Mouse (Mus musculus): ENCODE data around the gene Rabep1. TPM values are rescaled to one million over a fixed set of nuclear protein-coding genes. Genes with fewer than 3 reads are reported as not detected.
"Not testable (repeated sequence)": the region's sequence is repeated elsewhere in the genome, so short reads cannot be mapped to it uniquely, and the experiment has no call there.

The Rabep1 gene
- polyA plus RNA-seq, 1 experiment from 2014 or later = 39.6 TPM

DNA sequence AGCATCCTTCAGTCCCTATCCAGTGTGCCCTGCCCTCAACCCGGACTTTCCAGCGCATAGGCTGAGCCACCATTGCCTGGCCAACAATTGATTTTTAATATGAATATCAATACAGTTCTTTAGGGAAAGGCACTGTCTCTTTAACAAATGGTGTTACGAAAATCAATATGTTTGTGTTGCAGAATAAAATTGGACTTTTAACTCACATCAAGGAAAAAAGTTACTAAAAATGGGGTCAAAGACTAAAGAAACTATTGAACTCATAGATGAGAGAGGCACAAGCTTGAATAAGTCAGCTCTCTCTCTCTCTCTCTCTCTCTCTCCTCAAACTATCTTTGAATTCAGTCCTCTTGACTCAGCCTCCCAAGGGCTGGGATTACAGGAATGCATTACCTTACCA, 7.5 kb upstream of the Rabep1 start:
- H3K4me1 ChIP-seq = no peaks in the 10 kb centered on the region
- 91% methylated on average over 3 of the region's 3 CpGs for WGBS
- H3K36me3 ChIP-seq (replicated peaks) = no peaks in the 10 kb centered on the region
- DNase-seq (ENCODE audit: low spot score) = no peak
- no peak overlapping the region for H3K27ac ChIP-seq (replicated peaks)
- H3K4me3 ChIP-seq = no peak overlapping the region
- H3K27me3 ChIP-seq (replicated peaks; ENCODE audit: low read depth, poor library complexity, severe bottlenecking) = no peaks in the 10 kb centered on the region
- H3K9me3 ChIP-seq = no peaks in the 10 kb centered on the region; the same call in 1 of the 2 replicates

DNA sequence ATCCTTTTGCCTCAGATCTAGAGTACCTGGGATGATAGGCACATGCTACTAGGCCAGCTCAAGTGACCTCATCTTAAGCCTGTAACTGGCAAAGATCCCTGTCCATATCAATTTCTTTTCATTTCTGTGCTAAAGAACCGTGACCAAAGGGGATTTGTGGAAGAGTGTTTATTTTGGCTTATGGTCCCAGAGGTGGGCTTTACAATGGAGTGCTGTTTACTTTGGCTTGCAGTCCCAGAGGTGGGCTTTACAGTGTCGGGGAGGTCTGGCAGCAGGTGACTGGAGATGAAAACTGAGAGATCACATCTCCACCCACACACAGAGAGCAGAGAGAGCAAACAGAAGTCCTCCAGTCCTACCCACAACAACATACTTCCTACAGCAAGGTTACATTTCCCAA, 6.0 kb upstream of the Rabep1 start:
- H3K27me3 ChIP-seq (replicated peaks; ENCODE audit: low read depth, poor library complexity, severe bottlenecking) = no peaks in the 10 kb centered on the region
- H3K4me1 ChIP-seq = peaks cover 2% of the 10 kb centered on the region
- H3K4me3 ChIP-seq = no peak overlapping the region
- no peaks in the 10 kb centered on the region for H3K36me3 ChIP-seq (replicated peaks)
- 46% methylated on average over 2 of the region's 2 CpGs for WGBS
- no peak overlapping the region for H3K27ac ChIP-seq (replicated peaks)
- DNase-seq (ENCODE audit: low spot score) = no peak
- H3K9me3 ChIP-seq = no peaks in the 10 kb centered on the region

DNA sequence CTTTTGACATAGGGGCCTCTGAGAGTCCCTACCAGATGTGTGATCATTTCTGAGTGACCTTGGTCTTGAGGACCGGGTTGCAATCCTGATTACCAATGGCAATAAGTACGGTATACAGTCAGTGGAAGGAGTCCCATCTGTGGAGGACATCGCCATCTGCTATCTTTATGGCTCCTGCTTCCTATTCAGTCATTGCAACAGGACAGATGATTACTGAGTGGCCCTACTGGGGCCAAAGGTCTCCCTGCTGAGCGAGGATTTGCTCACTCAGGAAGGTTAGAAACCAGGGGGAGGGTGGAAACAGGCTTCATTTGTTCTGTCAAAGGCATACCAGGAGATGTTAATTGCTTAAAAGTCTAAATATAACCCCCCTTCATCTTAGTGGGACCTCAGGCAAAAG, 1.6 kb upstream of the Rabep1 start:
- WGBS = 50% methylated on average over 4 of the region's 4 CpGs
- no peaks in the 10 kb centered on the region for H3K27me3 ChIP-seq (replicated peaks; ENCODE audit: low read depth, poor library complexity, severe bottlenecking)
- H3K4me3 ChIP-seq = no peak overlapping the region
- DNase-seq (ENCODE audit: low spot score) = no peak
- H3K36me3 ChIP-seq (replicated peaks) = no peaks in the 10 kb centered on the region
- H3K27ac ChIP-seq (replicated peaks) = no peak overlapping the region
- no peaks in the 10 kb centered on the region for H3K9me3 ChIP-seq
- H3K4me1 ChIP-seq = peaks cover 26% of the 10 kb centered on the region

DNA sequence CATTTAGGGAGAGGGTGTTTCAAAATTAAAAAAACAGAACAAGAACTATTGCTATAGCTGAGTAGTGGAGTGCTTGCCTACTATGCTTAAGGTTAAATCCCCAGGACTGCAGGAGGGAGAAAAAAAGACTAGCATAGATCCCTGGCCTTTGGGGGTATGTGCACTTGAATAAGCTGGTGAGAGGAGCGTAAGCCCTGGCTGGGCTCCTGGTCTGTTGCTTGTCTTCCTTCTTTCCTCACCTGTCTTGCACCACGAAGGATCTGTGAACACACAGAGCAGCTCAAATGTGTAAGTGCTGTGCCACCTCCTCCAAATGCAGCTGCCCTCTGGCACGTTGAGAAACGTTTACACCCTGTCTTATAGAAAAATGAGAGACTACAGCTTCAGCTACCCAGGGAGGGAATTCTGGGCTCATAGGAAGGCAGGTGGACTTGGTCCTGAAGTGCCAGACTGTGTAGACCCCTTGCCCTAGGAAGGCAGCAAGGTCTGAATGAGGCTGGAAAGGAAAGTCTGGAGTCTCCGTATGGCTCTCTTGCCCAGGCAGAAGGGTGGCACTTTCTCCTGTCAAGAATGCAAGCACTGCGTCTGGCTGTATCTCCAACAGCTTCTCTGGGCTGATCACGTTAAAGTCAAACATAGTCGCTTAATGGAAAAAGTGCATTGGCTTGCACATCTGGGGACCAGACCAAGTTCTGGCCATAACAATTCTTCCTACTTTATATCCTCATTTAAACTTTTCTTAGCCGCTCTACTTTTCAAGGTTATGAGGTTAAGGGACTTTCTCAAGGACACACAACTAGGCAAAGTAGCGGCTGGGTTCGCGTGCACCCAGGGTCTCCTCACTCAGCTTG, 652 bp upstream of the Rabep1 start:
- H3K27ac ChIP-seq (replicated peaks) = peak overlapping the region; percentile 95
- no peaks in the 10 kb centered on the region for H3K9me3 ChIP-seq
- H3K4me1 ChIP-seq = peaks cover 26% of the 10 kb centered on the region
- H3K4me3 ChIP-seq = peak overlapping the region; percentile 99
- DNase-seq (ENCODE audit: low spot score) = peak; percentile 19
- no peaks in the 10 kb centered on the region for H3K36me3 ChIP-seq (replicated peaks)
- 18% methylated on average over 12 of the region's 12 CpGs for WGBS
- H3K27me3 ChIP-seq (replicated peaks; ENCODE audit: low read depth, poor library complexity, severe bottlenecking) = no peaks in the 10 kb centered on the region

DNA sequence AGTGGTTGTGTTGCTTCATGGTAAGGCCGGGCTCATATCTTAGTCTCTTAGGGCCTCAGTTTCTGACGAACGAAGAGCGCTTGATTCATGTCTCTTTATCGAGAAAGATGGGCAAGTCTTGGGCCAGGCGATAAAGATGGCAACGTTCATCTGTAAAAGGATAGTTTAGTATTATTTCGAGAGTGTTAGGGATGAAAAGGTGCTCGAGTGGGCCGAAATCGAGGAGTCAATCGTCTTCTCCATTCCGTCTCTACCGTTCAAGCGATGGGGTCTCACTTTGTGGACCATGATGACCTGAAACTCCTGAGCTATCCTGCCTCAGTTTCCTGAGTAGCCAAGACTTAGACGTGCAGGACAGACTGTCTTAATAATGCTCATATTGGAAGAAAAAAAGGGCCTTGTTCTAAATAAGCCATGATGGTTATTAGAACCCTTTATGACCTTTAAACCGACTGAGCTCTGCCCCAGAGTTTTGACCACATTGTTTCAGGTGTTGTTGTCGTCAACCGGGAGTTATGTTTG, 940 bp downstream of the Rabep1 start:
- Histone ChIP-seq H3K27me3 (replicated peaks; ENCODE audit: low read depth, poor library complexity, severe bottlenecking) (no peaks in the 10 kb centered on the region), H3K4me1 (peaks cover 26% of the 10 kb centered on the region), H3K27ac (replicated peaks) (peak overlapping the region; percentile 95), H3K36me3 (replicated peaks) (no peaks in the 10 kb centered on the region), H3K4me3 (peak overlapping the region; percentile 99), H3K9me3 (no peaks in the 10 kb centered on the region)
- DNase-seq (ENCODE audit: low spot score) = no peak
- 6% methylated on average over 19 of the region's 19 CpGs for WGBS

DNA sequence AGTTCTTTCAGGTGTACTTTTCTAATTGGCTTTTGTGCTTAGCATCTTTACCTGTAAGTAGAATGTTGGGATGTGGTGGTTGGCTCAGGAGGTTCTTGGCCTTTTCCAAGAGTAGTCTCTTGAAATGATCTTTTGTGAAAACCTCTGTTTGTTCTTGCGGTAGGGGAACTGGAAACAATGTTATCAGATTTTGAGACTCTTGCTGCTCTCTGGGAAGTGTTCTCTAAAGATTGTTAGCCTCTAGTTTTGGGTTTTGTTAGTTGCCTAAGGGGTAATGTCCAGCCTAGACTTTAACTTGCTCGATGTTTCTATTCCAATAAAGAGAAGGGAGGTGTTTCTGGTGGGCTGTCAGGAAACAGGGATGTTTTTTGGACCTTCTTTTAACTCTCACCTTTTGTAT, 1.5 kb downstream of the Rabep1 start:
- H3K36me3 ChIP-seq (replicated peaks) = no peaks in the 10 kb centered on the region
- peak overlapping the region; percentile 99 for H3K4me3 ChIP-seq
- WGBS = 51% methylated on average over 2 of the region's 2 CpGs
- DNase-seq (ENCODE audit: low spot score) = no peak
- no peak overlapping the region for H3K27ac ChIP-seq (replicated peaks)
- no peaks in the 10 kb centered on the region for H3K9me3 ChIP-seq
- peaks cover 26% of the 10 kb centered on the region for H3K4me1 ChIP-seq
- H3K27me3 ChIP-seq (replicated peaks; ENCODE audit: low read depth, poor library complexity, severe bottlenecking) = no peaks in the 10 kb centered on the region

DNA sequence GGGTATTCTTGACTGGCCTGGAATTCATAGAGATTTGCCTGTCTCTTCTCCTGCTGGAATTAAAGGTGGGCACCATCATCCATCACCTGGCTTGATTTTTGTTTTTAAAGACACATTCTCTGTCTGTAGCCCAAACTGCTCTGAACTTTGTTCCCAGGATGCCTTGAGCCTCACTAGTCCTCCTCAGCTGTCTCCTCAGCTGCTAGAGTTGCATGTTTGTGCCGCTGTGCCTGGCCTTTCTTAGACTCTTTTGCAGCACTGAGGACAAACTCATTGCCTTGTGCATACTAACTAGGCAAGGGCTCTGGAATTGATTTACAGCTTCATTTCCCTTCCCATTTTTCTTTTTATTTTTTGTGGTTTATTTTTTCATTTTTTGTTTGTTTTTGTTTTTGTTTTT, 15.8 kb downstream of the Rabep1 start:
- WGBS = 98% methylated on average over 1 of the region's 1 CpGs
- Histone ChIP-seq H3K36me3 (replicated peaks) (no peaks in the 10 kb centered on the region; the same call in 1 of the 2 replicates), H3K9me3 (no peaks in the 10 kb centered on the region), H3K27me3 (replicated peaks; ENCODE audit: low read depth, poor library complexity, severe bottlenecking) (no peaks in the 10 kb centered on the region), H3K4me1 (no peaks in the 10 kb centered on the region), H3K4me3 (no peak overlapping the region), H3K27ac (replicated peaks) (no peak overlapping the region)
- DNase-seq (ENCODE audit: low spot score) = no peak

DNA sequence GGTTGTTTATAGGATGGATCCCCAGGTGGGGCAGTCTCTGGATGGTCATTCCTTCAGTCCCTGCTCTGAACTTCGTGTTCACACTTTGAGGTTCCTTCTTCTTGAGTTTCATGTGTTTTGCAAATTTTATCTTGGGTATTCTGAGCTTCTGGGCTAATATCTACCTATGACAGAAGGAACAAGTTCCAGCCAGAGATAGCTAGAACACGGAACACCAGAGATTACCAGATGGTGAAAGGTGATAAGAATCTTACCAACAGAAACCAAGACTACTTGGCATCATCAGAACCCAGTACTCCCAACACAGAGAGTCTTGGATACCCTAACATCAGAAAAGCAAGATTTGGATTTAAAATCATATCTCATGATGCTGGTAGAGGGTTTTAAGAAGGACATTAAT, 18.6 kb downstream of the Rabep1 start:
- not testable (repeated sequence) for H3K4me1 ChIP-seq; H3K27me3 ChIP-seq (replicated peaks; ENCODE audit: low read depth, poor library complexity, severe bottlenecking); DNase-seq (ENCODE audit: low spot score); H3K36me3 ChIP-seq (replicated peaks); H3K27ac ChIP-seq (replicated peaks); H3K9me3 ChIP-seq; H3K4me3 ChIP-seq
- 89% methylated on average over 2 of the region's 2 CpGs for WGBS

DNA sequence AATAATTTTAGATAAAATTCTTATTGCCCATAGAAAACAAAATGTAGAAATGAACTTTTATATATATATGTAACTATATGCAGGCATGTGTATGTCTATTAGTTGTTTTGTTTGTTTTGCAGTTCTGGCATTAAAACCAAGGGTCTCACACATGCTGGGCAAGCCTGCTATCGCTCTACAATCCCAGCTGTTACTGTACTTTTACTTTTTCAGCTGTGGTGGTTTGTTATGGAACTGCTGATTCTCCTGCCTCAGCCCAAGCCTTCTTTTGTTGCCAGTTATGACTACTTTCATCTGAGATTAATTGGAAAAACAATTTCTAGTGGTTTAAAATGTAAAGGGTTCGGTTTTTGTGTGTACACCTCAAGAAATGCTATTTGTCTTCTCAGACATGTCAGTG, 20.6 kb downstream of the Rabep1 start:
- Histone ChIP-seq H3K4me1 (no peaks in the 10 kb centered on the region), H3K36me3 (replicated peaks) (no peaks in the 10 kb centered on the region; the same call in 1 of the 2 replicates), H3K27me3 (replicated peaks; ENCODE audit: low read depth, poor library complexity, severe bottlenecking) (no peaks in the 10 kb centered on the region), H3K27ac (replicated peaks) (no peak overlapping the region), H3K4me3 (no peak overlapping the region), H3K9me3 (no peaks in the 10 kb centered on the region)
- WGBS = 88% methylated on average over 2 of the region's 2 CpGs
- no peak for DNase-seq (ENCODE audit: low spot score)

DNA sequence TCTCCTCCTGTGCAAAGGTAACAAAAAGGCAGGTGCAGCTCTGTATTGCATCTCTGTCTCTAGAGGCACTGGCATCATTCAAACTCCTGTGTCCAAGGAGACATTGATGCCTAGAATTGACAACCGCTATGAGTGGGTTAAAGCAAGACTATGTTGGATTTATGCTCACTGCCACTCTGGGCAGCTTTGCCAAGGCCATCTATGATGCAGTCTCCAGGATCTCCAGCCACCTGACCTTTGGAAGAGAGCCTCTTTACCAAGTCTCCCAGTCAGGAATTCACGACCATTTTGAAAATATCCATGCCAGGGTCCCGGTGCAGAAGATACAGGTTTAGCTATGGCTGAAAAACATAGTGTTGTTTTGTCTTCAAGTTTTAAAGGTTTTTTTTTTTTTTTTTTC, 24.7 kb downstream of the Rabep1 start:
- no peak overlapping the region for H3K27ac ChIP-seq (replicated peaks)
- DNase-seq (ENCODE audit: low spot score) = no peak
- H3K9me3 ChIP-seq = no peaks in the 10 kb centered on the region
- H3K27me3 ChIP-seq (replicated peaks; ENCODE audit: low read depth, poor library complexity, severe bottlenecking) = no peaks in the 10 kb centered on the region
- 86% methylated on average over 3 of the region's 3 CpGs for WGBS
- 0 out of 2 replicates have a peak, but pooled peaks cover 2% of the 10 kb centered on the region for H3K4me1 ChIP-seq
- no peaks in the 10 kb centered on the region for H3K36me3 ChIP-seq (replicated peaks)
- no peak overlapping the region for H3K4me3 ChIP-seq

DNA sequence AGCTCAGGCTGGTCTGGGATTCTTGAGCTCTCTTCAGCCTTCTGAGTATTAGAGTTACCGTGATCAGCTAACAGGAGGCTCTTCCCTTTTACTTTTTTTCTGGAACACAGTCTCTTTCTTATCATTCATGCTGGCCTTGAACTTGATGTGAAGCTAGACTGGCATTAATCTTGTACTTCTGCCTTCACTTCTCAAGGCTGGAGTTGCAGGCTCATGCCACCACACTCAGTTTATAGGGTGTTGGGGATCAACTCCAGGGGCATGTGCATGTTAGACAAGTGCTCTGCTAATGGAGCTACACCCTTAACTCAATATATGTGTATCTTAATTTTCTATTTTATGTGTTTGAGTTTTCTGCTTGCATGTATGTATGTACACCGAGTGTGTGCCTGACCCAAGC, 25.2 kb downstream of the Rabep1 start:
- Histone ChIP-seq H3K27me3 (replicated peaks; ENCODE audit: low read depth, poor library complexity, severe bottlenecking) (no peaks in the 10 kb centered on the region), H3K4me1 (0 out of 2 replicates have a peak, but pooled peaks cover 2% of the 10 kb centered on the region), H3K36me3 (replicated peaks) (no peaks in the 10 kb centered on the region), H3K9me3 (no peaks in the 10 kb centered on the region), H3K4me3 (no peak overlapping the region), H3K27ac (replicated peaks) (no peak overlapping the region)
- no peak for DNase-seq (ENCODE audit: low spot score)
- WGBS = 85% methylated on average over 2 of the region's 2 CpGs

DNA sequence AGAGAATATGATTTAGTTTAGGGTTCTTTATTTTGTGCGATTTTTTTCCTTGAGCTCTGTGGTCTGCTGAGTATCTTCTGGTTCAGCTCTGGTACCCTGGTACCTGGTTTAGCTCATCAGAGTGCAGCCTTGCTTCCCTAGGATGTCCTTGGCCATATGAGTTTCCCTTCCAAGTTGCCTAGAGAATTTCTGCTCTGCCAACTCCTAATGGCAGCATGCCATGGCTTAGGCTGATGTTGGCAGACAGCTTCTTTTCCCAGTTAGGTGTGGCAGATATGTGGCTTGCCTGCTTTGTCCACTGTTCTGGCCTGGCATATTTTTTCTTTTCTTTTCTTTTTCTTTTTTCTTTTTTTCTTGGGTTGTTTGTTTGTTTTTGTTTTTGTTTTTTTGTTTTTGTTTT, 25.8 kb downstream of the Rabep1 start:
- 100% methylated on average over 1 of the region's 1 CpGs for WGBS
- DNase-seq (ENCODE audit: low spot score) = no peak
- Histone ChIP-seq H3K4me3 (no peak overlapping the region), H3K9me3 (no peaks in the 10 kb centered on the region), H3K27ac (replicated peaks) (no peak overlapping the region), H3K36me3 (replicated peaks) (no peaks in the 10 kb centered on the region), H3K4me1 (0 out of 2 replicates have a peak, but pooled peaks cover 2% of the 10 kb centered on the region), H3K27me3 (replicated peaks; ENCODE audit: low read depth, poor library complexity, severe bottlenecking) (no peaks in the 10 kb centered on the region)

DNA sequence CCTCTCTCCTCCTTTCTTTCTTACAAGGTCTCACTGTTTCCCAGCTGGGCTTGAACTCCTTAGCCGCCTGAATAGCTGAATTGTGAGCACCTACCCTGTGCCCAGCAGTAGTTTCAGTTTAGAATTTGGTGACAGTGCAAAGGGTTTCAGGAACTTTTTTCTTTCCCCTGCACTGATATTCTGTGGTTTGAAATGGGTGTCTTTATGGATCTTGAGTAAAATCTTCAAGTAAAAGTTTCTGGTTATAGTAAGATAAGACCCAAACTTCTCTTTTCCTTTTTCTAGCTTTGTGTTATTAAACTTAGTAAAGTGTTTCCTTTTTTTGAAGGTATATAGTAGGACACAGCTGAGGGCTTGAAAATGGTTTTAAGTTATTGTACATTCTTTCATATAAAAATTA, 26.5 kb downstream of the Rabep1 start:
- DNase-seq (ENCODE audit: low spot score) = no peak
- Histone ChIP-seq H3K4me1 (0 out of 2 replicates have a peak, but pooled peaks cover 2% of the 10 kb centered on the region), H3K36me3 (replicated peaks) (no peaks in the 10 kb centered on the region), H3K4me3 (no peak overlapping the region), H3K27ac (replicated peaks) (no peak overlapping the region), H3K9me3 (no peaks in the 10 kb centered on the region), H3K27me3 (replicated peaks; ENCODE audit: low read depth, poor library complexity, severe bottlenecking) (no peaks in the 10 kb centered on the region)
- WGBS = 67% methylated on average over 1 of the region's 1 CpGs

All from embryonic facial prominence, embryonic 10.5 days (tissue).